Mouse (Mus musculus) lung, postnatal 0 days (tissue): ENCODE measurements at regions not wholly inside any gene's neighbourhood (a gene's known extent, or its start where the extent isn't known, plus 50 kb on each side); places are given as distances from the start of the nearest gene placed in this dataset.

Source experiments
- CTCF ChIP-seq: IDR thresholded peaks from 2 replicates; pipeline ENCODE4 v1.5.1; 2016; ENCODE audit warnings: antibody characterized with exemption, mild to moderate bottlenecking
- EP300 ChIP-seq: IDR thresholded peaks from 2 replicates; pipeline ENCODE4 v1.6.1; 2016; ENCODE audit warnings: antibody characterized with exemption, mild to moderate bottlenecking, control low read depth

DNA sequence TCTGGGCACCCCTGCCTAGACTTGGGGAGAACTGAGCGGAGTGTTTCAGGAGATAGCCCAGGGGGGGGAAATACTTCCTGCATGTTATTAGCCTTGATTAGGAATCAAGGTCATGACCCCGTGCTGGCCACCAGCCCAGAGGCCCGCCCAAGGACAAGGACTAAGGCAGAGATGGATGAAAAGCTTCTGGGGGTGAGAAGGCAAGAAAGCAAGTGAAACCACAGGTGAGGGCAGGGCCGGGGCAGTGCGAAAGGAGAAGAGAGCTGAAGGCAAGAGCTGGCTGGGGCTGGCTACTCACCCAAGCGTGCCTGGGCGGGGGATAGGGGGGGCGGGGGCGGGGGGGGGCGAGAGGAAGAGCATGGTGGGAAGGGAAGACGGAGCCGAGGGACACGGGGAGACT lies 96.0 kb upstream of the Nkx1-1 start:
- TF ChIP-seq EP300 (no peak), CTCF (no peak)
